15 mouse cellular contexts compared by ENCODE assay signal in genomic region chr4:137294032-137294431, GRCm38 (mm10). TPM values are rescaled to one million over a fixed set of nuclear protein-coding genes. Genes with fewer than 3 reads are reported as not detected.
"Had no signal": no experiment of that assay in that cellular context is flagged by ENCODE, and none has a peak within 500 bp of the region (broad histone marks: within the 10 kb centered on the region; RNA-seq: fewer than 3 reads in every experiment).

No protein-coding gene starts in this region.

- H3K9ac ChIP-seq: liver, embryonic 13.5 days; liver, postnatal 0 days; lung, embryonic 15.5 days; midbrain, embryonic 12.5 days; neural tube, embryonic 13.5 days had no signal

- DNase-seq: kidney, adult 11 months; kidney, postnatal 10 days; kidney, postnatal 4 days; liver; liver, embryonic 13.5 days; liver, postnatal 0 days; retina, postnatal 1 day; right cerebral cortex, postnatal 14 days; thymus, adult 18-20 months; thymus, postnatal 14 days had no signal

- H3K36me3 ChIP-seq: liver, embryonic 13.5 days; lung, embryonic 15.5 days; midbrain, embryonic 12.5 days had no signal

- H3K27me3 ChIP-seq: liver, embryonic 13.5 days; lung, embryonic 15.5 days; midbrain, embryonic 12.5 days; neural tube, embryonic 13.5 days had no signal

- H3K4me3 ChIP-seq: liver, embryonic 13.5 days; lung, embryonic 15.5 days; midbrain, embryonic 12.5 days; neural tube, embryonic 13.5 days had no signal

- H3K4me2 ChIP-seq: liver, embryonic 13.5 days; lung, embryonic 15.5 days; midbrain, embryonic 12.5 days; neural tube, embryonic 13.5 days had no signal

- H3K4me1 ChIP-seq: liver, embryonic 13.5 days; lung, embryonic 15.5 days; midbrain, embryonic 12.5 days; neural tube, embryonic 13.5 days had no signal

- H3K9me3 ChIP-seq: liver, embryonic 13.5 days; lung, embryonic 15.5 days; midbrain, embryonic 12.5 days; neural tube, embryonic 13.5 days had no signal

- ATAC-seq: liver, postnatal 0 days; midbrain, embryonic 16.5 days had no signal

- H3K27ac ChIP-seq: liver, embryonic 13.5 days; lung, embryonic 15.5 days; midbrain, embryonic 12.5 days; neural tube, embryonic 13.5 days had no signal

RNA-seq across cellular contexts. Expression of gene Wnt4, which starts 16.7 kb away (rescaled TPM):
- total RNA-seq: megakaryocyte-erythroid progenitor cell, adult 5-6 weeks had no signal
